In the genomic region with DNA sequence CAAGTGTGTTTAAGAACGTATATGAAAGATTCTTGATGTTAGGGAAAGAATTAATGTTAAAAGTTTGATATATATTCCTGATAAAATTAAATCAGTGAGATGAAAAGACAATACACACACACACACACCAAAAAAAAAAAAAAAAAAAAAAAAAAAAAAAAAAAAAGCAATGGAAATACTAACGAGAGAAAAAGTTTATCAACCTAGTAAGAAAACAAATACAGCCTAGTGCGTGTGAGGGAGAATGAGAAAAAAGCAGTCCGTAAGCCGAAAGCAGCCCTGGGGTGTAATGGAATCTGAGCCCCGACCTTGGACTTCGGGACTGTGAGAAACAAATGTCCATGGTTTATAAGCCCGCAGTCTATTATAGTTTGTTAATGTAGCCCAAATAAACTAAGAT, we compare ENCODE assay signal across 10 mouse cellular contexts. TPM values are rescaled to one million over a fixed set of nuclear protein-coding genes. Genes with fewer than 3 reads are reported as not detected.
DNase-seq lines count a peak whose midpoint lies in the region; ATAC-seq and TF ChIP-seq lines count a peak whose summit lies in the region.
"Had no signal": no experiment of that assay in that cellular context is flagged by ENCODE, and none has a peak within 500 bp of the region (broad histone marks: within the 10 kb centered on the region; RNA-seq: fewer than 3 reads in every experiment).

No protein-coding gene starts in this region.

- H3K4me2 ChIP-seq in kidney, embryonic 16.5 days (replicated peaks; ENCODE audit: low read depth, low read length), result peak overlapping the region; percentile 82; the same call in 1 of the 2 replicates
- peak overlapping the region; percentile 75; the same call in 1 of the 2 replicates for H3K4me2 ChIP-seq in embryonic facial prominence, embryonic 15.5 days (replicated peaks)
- peak overlapping the region; percentile 79 for H3K4me2 ChIP-seq in liver, embryonic 13.5 days

- no peak overlapping the region for H3K4me3 ChIP-seq in kidney, embryonic 16.5 days (ENCODE audit: low read length)
- H3K4me3 ChIP-seq in ES-Bruce4 (ENCODE audit: low read depth, low read length), result no peak overlapping the region
- H3K4me3 ChIP-seq in embryonic facial prominence, embryonic 15.5 days (replicated peaks), result no peak overlapping the region
- no peak overlapping the region for H3K4me3 ChIP-seq in liver, embryonic 13.5 days (replicated peaks)

- WGBS in kidney, embryonic 16.5 days, result 71% methylated on average over 8 of the region's 8 CpGs
- WGBS in embryonic facial prominence, embryonic 15.5 days, result 66% methylated on average over 8 of the region's 8 CpGs
- 70% methylated on average over 8 of the region's 8 CpGs for WGBS in liver, embryonic 13.5 days (ENCODE audit: insufficient replicate concordance)

- no peak for ATAC-seq in kidney, embryonic 16.5 days (ENCODE audit: low FRiP score, low TSS enrichment)
- ATAC-seq in embryonic facial prominence, embryonic 15.5 days (ENCODE audit: insufficient number of reproducible peaks, low FRiP score, low TSS enrichment, low read depth), result no peak
- no peak for ATAC-seq in liver, embryonic 13.5 days (ENCODE audit: low read depth)

- H3K27me3 ChIP-seq in kidney, embryonic 16.5 days (ENCODE audit: insufficient read depth, low read length), result no peaks in the 10 kb centered on the region
- no peaks in the 10 kb centered on the region for H3K27me3 ChIP-seq in ES-Bruce4 (ENCODE audit: control insufficient read depth, insufficient read depth, low read length, poor library complexity, severe bottlenecking)
- no peaks in the 10 kb centered on the region for H3K27me3 ChIP-seq in embryonic facial prominence, embryonic 15.5 days
- no peaks in the 10 kb centered on the region for H3K27me3 ChIP-seq in liver, embryonic 13.5 days
- H3K27me3 ChIP-seq: embryonic facial prominence, embryonic 12.5 days had no signal

- TF ChIP-seq EP300 in ES-Bruce4 (IDR thresholded peaks at IDR 0.05; ENCODE audit: insufficient read depth, low read depth, low read length), result no peak

- TF ChIP-seq CTCF in ES-Bruce4 (IDR thresholded peaks at IDR 0.05; ENCODE audit: low read depth, low read length), result no peak

- H3K9ac ChIP-seq in kidney, embryonic 16.5 days (replicated peaks; ENCODE audit: low read length), result no peak overlapping the region
- peak overlapping the region; percentile 38; the same call in 1 of the 2 replicates for H3K9ac ChIP-seq in ES-Bruce4 (ENCODE audit: low read depth, poor library complexity, severe bottlenecking)
- H3K9ac ChIP-seq in embryonic facial prominence, embryonic 15.5 days, result no peak overlapping the region
- no peak overlapping the region for H3K9ac ChIP-seq in liver, embryonic 13.5 days

- H3K36me3 ChIP-seq in kidney, embryonic 16.5 days (ENCODE audit: insufficient read depth, low read length), result no peaks in the 10 kb centered on the region
- no peaks in the 10 kb centered on the region for H3K36me3 ChIP-seq in ES-Bruce4 (ENCODE audit: control insufficient read depth, insufficient read depth, low read length, poor library complexity, severe bottlenecking)
- H3K36me3 ChIP-seq in embryonic facial prominence, embryonic 15.5 days, result no peaks in the 10 kb centered on the region
- no peaks in the 10 kb centered on the region for H3K36me3 ChIP-seq in liver, embryonic 13.5 days
- H3K36me3 ChIP-seq: embryonic facial prominence, embryonic 12.5 days had no signal

- H3K4me1 ChIP-seq in kidney, embryonic 16.5 days (ENCODE audit: insufficient read depth, low read length), result peaks cover 19% of the 10 kb centered on the region
- peaks cover 3% of the 10 kb centered on the region for H3K4me1 ChIP-seq in ES-Bruce4 (ENCODE audit: control insufficient read depth, insufficient read depth, low read length)
- H3K4me1 ChIP-seq in embryonic facial prominence, embryonic 15.5 days, result peaks cover 14% of the 10 kb centered on the region
- peaks cover 20% of the 10 kb centered on the region for H3K4me1 ChIP-seq in liver, embryonic 13.5 days (replicated peaks)

- no peak for DNase-seq in kidney, adult 9 months
- no peak for DNase-seq in liver, embryonic 13.5 days
- no peak for DNase-seq in lung, postnatal 10 days
- DNase-seq in left cerebral cortex, postnatal 25 days (ENCODE audit: low spot score in 2 of 2), result no peak
- DNase-seq in embryo, embryonic 10 days (ENCODE audit: low spot score), result no peak

- no peak for TF ChIP-seq POLR2A in ES-Bruce4 (IDR thresholded peaks at IDR 0.05; ENCODE audit: insufficient read depth, low read length)

- intact Hi-C loops in left cerebral cortex, postnatal 25 days (cut with DNase I), result no loop called here

- H3K9me3 ChIP-seq in kidney, embryonic 16.5 days (ENCODE audit: low read length), result no peaks in the 10 kb centered on the region
- H3K9me3 ChIP-seq in ES-Bruce4 (replicated peaks; ENCODE audit: control insufficient read depth, insufficient read depth, low read length, poor library complexity, severe bottlenecking), result no peaks in the 10 kb centered on the region
- H3K9me3 ChIP-seq in embryonic facial prominence, embryonic 15.5 days (replicated peaks), result no peaks in the 10 kb centered on the region
- no peaks in the 10 kb centered on the region for H3K9me3 ChIP-seq in liver, embryonic 13.5 days (replicated peaks)
- H3K9me3 ChIP-seq: embryonic facial prominence, embryonic 12.5 days had no signal

- no peak overlapping the region for H3K27ac ChIP-seq in kidney, embryonic 16.5 days (ENCODE audit: low read length)
- no peak overlapping the region for H3K27ac ChIP-seq in ES-Bruce4 (ENCODE audit: insufficient read depth, low read length)
- H3K27ac ChIP-seq in embryonic facial prominence, embryonic 15.5 days (replicated peaks), result no peak overlapping the region
- H3K27ac ChIP-seq in liver, embryonic 13.5 days, result no peak overlapping the region
- H3K27ac ChIP-seq: embryonic facial prominence, embryonic 12.5 days had no signal

RNA-seq across cellular contexts. Expression of a gene that starts 23.2 kb away (rescaled TPM):
- polyA plus RNA-seq in kidney, embryonic 16.5 days (2015; fragmentation: Nextera tagmentation; extraction: Ambion mirVana), result 30.7 and 31.9 TPM in 2 replicates
- polyA plus RNA-seq in ES-Bruce4 (2011; ENCODE audit: insufficient read depth, insufficient read length, low read depth, missing spikeins), result 7.8 and 8.5 TPM in 2 replicates
- polyA plus RNA-seq in embryonic facial prominence, embryonic 15.5 days (2015; fragmentation: Nextera tagmentation; extraction: Ambion mirVana), result 38.9 and 39.3 TPM in 2 replicates
- polyA plus RNA-seq in liver, embryonic 13.5 days (2015; fragmentation: Nextera tagmentation; extraction: Ambion mirVana), result 5.6 and 6.7 TPM in 2 replicates
- total RNA-seq in left cerebral cortex, postnatal 25 days (2021), result 1 to 10 TPM; 7.6 to 8.2 TPM

RNA-seq across cellular contexts. Expression of a gene that starts 54.7 kb away (rescaled TPM):
- 10.8 and 12.0 TPM in 2 replicates for polyA plus RNA-seq in kidney, embryonic 16.5 days (2015; fragmentation: Nextera tagmentation; extraction: Ambion mirVana)
- polyA plus RNA-seq in ES-Bruce4 (2011; ENCODE audit: insufficient read depth, insufficient read length, low read depth, missing spikeins), result 7.3 and 12.7 TPM in 2 replicates
- 9.5 and 10.8 TPM in 2 replicates for polyA plus RNA-seq in embryonic facial prominence, embryonic 15.5 days (2015; fragmentation: Nextera tagmentation; extraction: Ambion mirVana)
- polyA plus RNA-seq in liver, embryonic 13.5 days (2015; fragmentation: Nextera tagmentation; extraction: Ambion mirVana), result 0.47 and 0.78 TPM in 2 replicates
- total RNA-seq in left cerebral cortex, postnatal 25 days (2021), result 10 to 100 TPM; 20.2 to 20.5 TPM
- total RNA-seq: megakaryocyte, adult 5-6 weeks had no signal
